Mouse (Mus musculus) hindbrain, embryonic 14.5 days (tissue): ENCODE measurements around the gene Bbs10. TPM values are rescaled to one million over a fixed set of nuclear protein-coding genes. Genes with fewer than 3 reads are reported as not detected.

Experiments
- ATAC-seq: fragments of 200-750 bp; cut with Nextera tagmentation; 2 replicates; pipeline ENCODE4 v1.8.0; 2017; ENCODE audit warnings: moderate number of reproducible peaks, mild to moderate bottlenecking, moderate TSS enrichment, moderate library complexity; ENCODE audit not compliant: low FRiP score
- DNase-seq: peaks from one replicate; pipeline ENCODE4 v3.0.0-alpha.2; 2015; ENCODE audit warnings: low spot score
- H3K27ac ChIP-seq: fragments of 300-500 bp; sonication (generic); 2 replicates; pipeline ENCODE4 v1.5.1; 2014; ENCODE audit warnings: mild to moderate bottlenecking, moderate library complexity
- H3K27me3 ChIP-seq: fragments of 300-500 bp; sonication (generic); 2 replicates; pipeline ENCODE4 v1.6.1; 2014; ENCODE audit warnings: mild to moderate bottlenecking, low read length, mixed read lengths; ENCODE audit not compliant: control insufficient read depth, insufficient read depth
- H3K36me3 ChIP-seq: fragments of 300-500 bp; sonication (generic); replicated peaks from 2 replicates; pipeline ENCODE4 v1.6.1; 2014; ENCODE audit not compliant: control insufficient read depth, insufficient read depth
- H3K4me1 ChIP-seq: fragments of 300-500 bp; sonication (generic); replicated peaks from 2 replicates; pipeline ENCODE4 v1.6.1; 2014; ENCODE audit warnings: antibody characterized with exemption, low read length, mixed read lengths; ENCODE audit not compliant: control insufficient read depth, insufficient read depth
- H3K4me2 ChIP-seq: fragments of 300-500 bp; sonication (generic); replicated peaks from 2 replicates; pipeline ENCODE4 v1.6.1; 2014; ENCODE audit warnings: mild to moderate bottlenecking, moderate library complexity
- H3K4me3 ChIP-seq: fragments of 300-500 bp; sonication (generic); replicated peaks from 2 replicates; pipeline ENCODE4 v1.5.1; 2014; ENCODE audit warnings: mild to moderate bottlenecking, low read length
- H3K9ac ChIP-seq: fragments of 300-500 bp; sonication (generic); 2 replicates; pipeline ENCODE4 v1.6.1; 2014
- H3K9me3 ChIP-seq: fragments of 300-500 bp; sonication (generic); 2 replicates; pipeline ENCODE4 v1.6.1; 2016; ENCODE audit warnings: low read length; ENCODE audit not compliant: control insufficient read depth
- WGBS: fragments of 180-500 bp; shearing (Covaris S2); extraction: QIAGEN DNeasy Blood & Tissue Kit; methylation state at CpG from one replicate; pipeline ENCODE4 v1.1.7; 2014; 5-methylcytosine and 5-hydroxymethylcytosine counted together
- polyA plus RNA-seq: library from polyadenylated mRNA; unstranded; fragments of >200 nt; fragmentation: Nextera tagmentation; extraction: Ambion mirVana; gene quantifications from 2 replicates; pipeline ENCODE4 v1.2.1, GENCODE M21; 2014

The Bbs10 gene
- polyA plus RNA-seq, 1 experiment from 2014 or later, result 5.7 TPM

GRCm38 (mm10) chr10:111339296-111339695 is 40.8 kb downstream of the Bbs10 start:
- Histone ChIP-seq H3K9ac (no peak overlapping the region), H3K27me3 (peaks cover 3% of the 10 kb centered on the region; the same call in 1 of the 2 replicates), H3K36me3 (no peaks in the 10 kb centered on the region), H3K9me3 (no peaks in the 10 kb centered on the region), H3K27ac (no peak overlapping the region), H3K4me3 (no peak overlapping the region), H3K4me2 (no peak overlapping the region), H3K4me1 (no peaks in the 10 kb centered on the region)
- WGBS, result 77% methylated on average over 11 of the region's 11 CpGs
- DNase-seq (no peak), ATAC-seq (no peak)

- no peaks in the 10 kb centered on the region for H3K27me3 ChIP-seq
- H3K27ac ChIP-seq, result no peak overlapping the region
- H3K36me3 ChIP-seq, result no peaks in the 10 kb centered on the region
- H3K9me3 ChIP-seq, result no peaks in the 10 kb centered on the region
- DNase-seq (no peak), ATAC-seq (no peak)
- 89% methylated on average over 7 of the region's 7 CpGs for WGBS
- H3K9ac ChIP-seq, result no peak overlapping the region
- H3K4me3 ChIP-seq, result no peak overlapping the region
- no peak overlapping the region for H3K4me2 ChIP-seq
- no peaks in the 10 kb centered on the region for H3K4me1 ChIP-seq
These were observed 43.3 kb downstream of the Bbs10 start for GRCm38 (mm10) chr10:111341761-111342160.

GRCm38 (mm10) chr10:111343555-111343954 is 45.1 kb downstream of the Bbs10 start:
- Histone ChIP-seq H3K9ac (no peak overlapping the region), H3K27ac (no peak overlapping the region), H3K4me1 (no peaks in the 10 kb centered on the region), H3K36me3 (no peaks in the 10 kb centered on the region), H3K4me2 (no peak overlapping the region), H3K9me3 (no peaks in the 10 kb centered on the region), H3K27me3 (no peaks in the 10 kb centered on the region), H3K4me3 (no peak overlapping the region)
- ATAC-seq, result no peak
- 95% methylated on average over 5 of the region's 5 CpGs for WGBS
- no peak for DNase-seq

- no peaks in the 10 kb centered on the region for H3K4me1 ChIP-seq
- no peak overlapping the region for H3K9ac ChIP-seq
- ATAC-seq (no peak), DNase-seq (no peak)
- no peaks in the 10 kb centered on the region for H3K9me3 ChIP-seq
- H3K4me3 ChIP-seq, result no peak overlapping the region
- H3K36me3 ChIP-seq, result no peaks in the 10 kb centered on the region
- no peak overlapping the region for H3K4me2 ChIP-seq
- no peak overlapping the region for H3K27ac ChIP-seq
- H3K27me3 ChIP-seq, result no peaks in the 10 kb centered on the region
- WGBS, result 73% methylated on average over 2 of the region's 2 CpGs
These were observed 49.8 kb downstream of the Bbs10 start for GRCm38 (mm10) chr10:111348263-111348662.

Other genes with a start within 250 kb of the Bbs10 start
- gene Osbpl8, start 133.9 kb upstream of the Bbs10 start, polyA plus RNA-seq, result 15.9 and 20.6 TPM in 2 replicates
- 178 and 185 TPM in 2 replicates for gene Nap1l1, start 174.5 kb downstream of the Bbs10 start, polyA plus RNA-seq
- gene Phlda1, start 207.6 kb downstream of the Bbs10 start, polyA plus RNA-seq, result 57.7 and 66.6 TPM in 2 replicates